Mouse (Mus musculus): Measurements from ENCODE around the gene Adamtsl4. TPM values are rescaled to one million over a fixed set of nuclear protein-coding genes. Genes with fewer than 3 reads are reported as not detected.

Adamtsl4 gene
- total and polyA plus RNA-seq, 2 experiments from 2014 or later: 1.0 to 1.4 TPM

GRCm38 (mm10) chr3:95704612-95705011, 16.9 kb upstream of the Adamtsl4 start:
- Histone ChIP-seq H3K9ac (replicated peaks; ENCODE audit: low read length, poor library complexity, severe bottlenecking) (no peak overlapping the region), H3K27me3 (ENCODE audit: insufficient read depth, low read length) (no peaks in the 10 kb centered on the region), H3K4me3 (ENCODE audit: low read depth, low read length) (no peak overlapping the region), H3K36me3 (ENCODE audit: insufficient read depth, low read length) (no peaks in the 10 kb centered on the region), H3K4me2 (ENCODE audit: low read depth, low read length, poor library complexity, severe bottlenecking) (no peak overlapping the region), H3K9me3 (ENCODE audit: low read length) (no peaks in the 10 kb centered on the region), H3K4me1 (ENCODE audit: insufficient read depth, low read length) (peaks cover 4% of the 10 kb centered on the region; the same call in 1 of the 2 replicates), H3K27ac (ENCODE audit: low read depth, low read length) (no peak overlapping the region)
- no peak for TF ChIP-seq CTCF (IDR thresholded peaks at IDR 0.05)
- ATAC-seq (ENCODE audit: low FRiP score): no peak
- DNase-seq (ENCODE audit: low spot score): no peak
- 87% methylated on average over 4 of the region's 4 CpGs for WGBS

DNA sequence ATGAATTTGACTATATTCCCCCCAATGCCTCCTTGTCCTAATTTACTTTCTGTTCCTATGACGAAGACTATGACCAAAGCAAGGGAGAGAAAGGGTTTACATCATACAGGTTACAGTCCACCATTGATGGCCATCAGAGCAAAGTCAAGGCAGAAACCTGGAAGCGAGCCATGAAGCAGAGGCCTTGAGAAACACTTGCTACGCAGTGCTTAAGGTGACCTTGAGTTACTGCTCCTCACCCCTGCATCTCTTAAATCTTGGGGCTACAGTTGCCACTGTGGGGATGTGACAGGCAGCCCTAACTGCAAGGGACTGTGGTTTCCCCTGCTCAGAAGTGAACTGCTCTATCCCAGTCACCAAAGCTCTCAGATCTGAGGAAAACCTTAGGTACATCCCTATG, 15.6 kb upstream of the Adamtsl4 start:
- H3K4me3 ChIP-seq (ENCODE audit: low read depth, low read length): no peak overlapping the region
- DNase-seq (ENCODE audit: low spot score) (no peak), ATAC-seq (ENCODE audit: low FRiP score) (no peak)
- H3K36me3 ChIP-seq (ENCODE audit: insufficient read depth, low read length): no peaks in the 10 kb centered on the region
- H3K27ac ChIP-seq (ENCODE audit: low read depth, low read length): no peak overlapping the region
- WGBS: 93% methylated on average over 3 of the region's 3 CpGs
- no peaks in the 10 kb centered on the region for H3K27me3 ChIP-seq (ENCODE audit: insufficient read depth, low read length)
- no peaks in the 10 kb centered on the region for H3K9me3 ChIP-seq (ENCODE audit: low read length)
- no peak for TF ChIP-seq CTCF (IDR thresholded peaks at IDR 0.05)
- H3K4me2 ChIP-seq (ENCODE audit: low read depth, low read length, poor library complexity, severe bottlenecking): no peak overlapping the region
- H3K4me1 ChIP-seq (ENCODE audit: insufficient read depth, low read length): peaks cover 4% of the 10 kb centered on the region; the same call in 1 of the 2 replicates
- no peak overlapping the region for H3K9ac ChIP-seq (replicated peaks; ENCODE audit: low read length, poor library complexity, severe bottlenecking)

DNA sequence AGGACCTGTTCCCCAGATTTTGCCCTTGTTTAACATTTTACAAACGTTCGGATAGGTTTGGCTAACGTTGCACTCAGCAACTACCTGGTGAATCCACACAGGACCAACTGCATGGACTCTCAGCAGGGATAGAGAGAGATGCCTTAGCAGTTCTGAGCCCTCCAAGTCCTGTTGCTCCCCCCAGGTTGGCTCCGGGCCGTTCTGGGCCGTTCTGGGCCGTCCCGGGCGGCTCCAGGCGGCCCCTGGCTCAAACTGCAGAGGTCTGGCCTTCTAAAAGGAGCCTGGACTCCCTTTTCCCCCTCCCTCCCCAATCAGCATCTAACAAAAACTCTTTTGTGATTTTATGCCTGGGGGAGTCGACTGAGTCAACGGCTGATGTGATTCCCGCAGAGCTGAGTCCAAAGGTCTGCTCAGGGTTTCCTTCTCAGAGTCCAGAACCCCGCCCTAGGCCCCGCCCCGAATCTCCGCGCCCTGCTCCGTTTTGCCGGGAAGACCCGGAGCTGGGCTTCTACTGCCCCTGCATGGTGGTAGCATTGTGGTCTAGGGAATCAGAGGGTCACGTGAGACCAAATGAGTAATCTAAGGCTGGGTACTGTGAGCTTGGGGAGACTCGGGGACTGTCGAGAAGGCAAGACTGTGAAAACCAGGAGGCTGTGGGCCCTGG, 14.3 kb upstream of the Adamtsl4 start:
- H3K27ac ChIP-seq (ENCODE audit: low read depth, low read length): no peak overlapping the region
- WGBS: 5% methylated on average over 24 of the region's 24 CpGs

GRCm38 (mm10) chr3:95701085-95701484, 13.4 kb upstream of the Adamtsl4 start:
- H3K9ac ChIP-seq (replicated peaks; ENCODE audit: low read length, poor library complexity, severe bottlenecking): no peak overlapping the region
- peaks cover 4% of the 10 kb centered on the region; the same call in 1 of the 2 replicates for H3K4me1 ChIP-seq (ENCODE audit: insufficient read depth, low read length)
- TF ChIP-seq CTCF (IDR thresholded peaks at IDR 0.05): no peak
- WGBS: 88% methylated on average over 2 of the region's 2 CpGs
- H3K27me3 ChIP-seq (ENCODE audit: insufficient read depth, low read length): no peaks in the 10 kb centered on the region
- H3K9me3 ChIP-seq (ENCODE audit: low read length): no peaks in the 10 kb centered on the region
- H3K4me2 ChIP-seq (ENCODE audit: low read depth, low read length, poor library complexity, severe bottlenecking): no peak overlapping the region
- H3K4me3 ChIP-seq (ENCODE audit: low read depth, low read length): no peak overlapping the region
- DNase-seq (ENCODE audit: low spot score) (no peak), ATAC-seq (ENCODE audit: low FRiP score) (no peak)
- no peak overlapping the region for H3K27ac ChIP-seq (ENCODE audit: low read depth, low read length)
- H3K36me3 ChIP-seq (ENCODE audit: insufficient read depth, low read length): no peaks in the 10 kb centered on the region

More for the DNA sequence above, 14.3 kb upstream of the Adamtsl4 start:
- Histone ChIP-seq H3K27me3 (ENCODE audit: insufficient read depth, low read length) (no peaks in the 10 kb centered on the region), H3K9ac (replicated peaks; ENCODE audit: low read length, poor library complexity, severe bottlenecking) (peak overlapping the region; percentile 48), H3K36me3 (ENCODE audit: insufficient read depth, low read length) (no peaks in the 10 kb centered on the region), H3K4me1 (ENCODE audit: insufficient read depth, low read length) (peaks cover 4% of the 10 kb centered on the region; the same call in 1 of the 2 replicates), H3K9me3 (ENCODE audit: low read length) (no peaks in the 10 kb centered on the region), H3K4me2 (ENCODE audit: low read depth, low read length, poor library complexity, severe bottlenecking) (peak overlapping the region; percentile 42), H3K4me3 (ENCODE audit: low read depth, low read length) (peak overlapping the region; percentile 12)
- ATAC-seq (ENCODE audit: low FRiP score) (peak; percentile 71), DNase-seq (ENCODE audit: low spot score) (peak; percentile 57)
- TF ChIP-seq CTCF (IDR thresholded peaks at IDR 0.05): peak; percentile 31; the same call in 1 of the 2 replicates

- 66% methylated on average over 6 of the region's 6 CpGs for WGBS
- DNase-seq (ENCODE audit: low spot score): peak; percentile 26
- no peak overlapping the region for H3K4me3 ChIP-seq (ENCODE audit: low read depth, low read length)
Observed at GRCm38 (mm10) chr3:95700233-95700681, 12.5 kb upstream of the Adamtsl4 start.

DNA sequence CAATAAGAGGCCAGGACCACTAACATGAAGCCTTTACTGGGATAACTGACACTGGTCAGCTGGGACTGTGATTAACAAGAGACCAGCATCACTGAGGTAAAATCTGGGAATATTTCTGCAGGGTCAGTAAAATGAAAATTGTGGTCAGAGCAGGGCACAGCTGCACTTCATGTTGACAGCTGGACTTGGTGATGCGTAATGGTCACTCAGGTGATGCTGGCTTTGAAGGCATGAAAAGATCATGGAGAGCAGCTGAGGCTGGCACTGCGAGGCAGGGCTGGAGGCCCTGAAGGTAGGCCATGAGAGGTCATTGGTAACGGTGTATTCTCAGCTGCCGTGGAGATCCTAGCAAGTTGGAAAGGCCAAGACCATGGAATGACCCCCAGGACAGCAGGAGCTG, 10.6 kb upstream of the Adamtsl4 start:
- H3K9ac ChIP-seq (replicated peaks; ENCODE audit: low read length, poor library complexity, severe bottlenecking): no peak overlapping the region
- H3K27me3 ChIP-seq (ENCODE audit: insufficient read depth, low read length): no peaks in the 10 kb centered on the region
- H3K4me1 ChIP-seq (ENCODE audit: insufficient read depth, low read length): peaks cover 4% of the 10 kb centered on the region; the same call in 1 of the 2 replicates
- H3K4me3 ChIP-seq (ENCODE audit: low read depth, low read length): no peak overlapping the region
- no peak overlapping the region for H3K4me2 ChIP-seq (ENCODE audit: low read depth, low read length, poor library complexity, severe bottlenecking)
- TF ChIP-seq CTCF (IDR thresholded peaks at IDR 0.05): no peak
- ATAC-seq (ENCODE audit: low FRiP score): no peak
- 93% methylated on average over 4 of the region's 4 CpGs for WGBS
- no peak for DNase-seq (ENCODE audit: low spot score)
- no peaks in the 10 kb centered on the region for H3K36me3 ChIP-seq (ENCODE audit: insufficient read depth, low read length)
- H3K27ac ChIP-seq (ENCODE audit: low read depth, low read length): no peak overlapping the region
- no peaks in the 10 kb centered on the region for H3K9me3 ChIP-seq (ENCODE audit: low read length)

More at GRCm38 (mm10) chr3:95700233-95700681, 12.5 kb upstream of the Adamtsl4 start:
- no peaks in the 10 kb centered on the region for H3K27me3 ChIP-seq (ENCODE audit: insufficient read depth, low read length)
- TF ChIP-seq CTCF (IDR thresholded peaks at IDR 0.05): no peak
- H3K9ac ChIP-seq (replicated peaks; ENCODE audit: low read length, poor library complexity, severe bottlenecking): no peak overlapping the region
- ATAC-seq (ENCODE audit: low FRiP score): 0 out of 2 replicates have a peak, but pooled peaks have one; percentile 16
- H3K9me3 ChIP-seq (ENCODE audit: low read length): no peaks in the 10 kb centered on the region
- no peak overlapping the region for H3K27ac ChIP-seq (ENCODE audit: low read depth, low read length)
- no peaks in the 10 kb centered on the region for H3K36me3 ChIP-seq (ENCODE audit: insufficient read depth, low read length)
- H3K4me2 ChIP-seq (ENCODE audit: low read depth, low read length, poor library complexity, severe bottlenecking): no peak overlapping the region
- H3K4me1 ChIP-seq (ENCODE audit: insufficient read depth, low read length): peaks cover 4% of the 10 kb centered on the region; the same call in 1 of the 2 replicates

Data from midbrain, postnatal 0 days (tissue).